Mouse (Mus musculus): ENCODE measurements around the gene Gnat3.

The Gnat3 gene

DNA sequence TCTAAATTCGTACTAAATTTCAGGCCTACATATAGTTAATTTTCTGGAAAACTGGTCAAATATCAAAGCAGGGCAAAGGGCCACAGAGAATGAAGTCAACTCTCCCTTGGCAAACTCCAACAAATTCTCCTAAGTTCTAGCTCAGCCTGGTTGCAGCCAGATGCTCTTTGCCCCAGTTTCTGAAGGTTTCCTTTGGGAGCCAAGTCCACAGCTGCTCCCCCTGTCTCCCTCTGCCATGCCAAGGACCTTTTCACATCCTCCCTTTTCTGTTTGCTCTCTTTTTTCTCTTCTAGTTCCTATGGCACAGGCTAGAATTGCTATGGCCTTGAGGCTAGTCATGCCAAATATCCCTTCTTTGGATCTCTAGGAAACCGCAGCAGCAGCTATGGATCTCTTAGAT lies 43.8 kb downstream of the Gnat3 start:
- no peak for DNase-seq (ENCODE audit: low spot score in 2 of 2)

DNA sequence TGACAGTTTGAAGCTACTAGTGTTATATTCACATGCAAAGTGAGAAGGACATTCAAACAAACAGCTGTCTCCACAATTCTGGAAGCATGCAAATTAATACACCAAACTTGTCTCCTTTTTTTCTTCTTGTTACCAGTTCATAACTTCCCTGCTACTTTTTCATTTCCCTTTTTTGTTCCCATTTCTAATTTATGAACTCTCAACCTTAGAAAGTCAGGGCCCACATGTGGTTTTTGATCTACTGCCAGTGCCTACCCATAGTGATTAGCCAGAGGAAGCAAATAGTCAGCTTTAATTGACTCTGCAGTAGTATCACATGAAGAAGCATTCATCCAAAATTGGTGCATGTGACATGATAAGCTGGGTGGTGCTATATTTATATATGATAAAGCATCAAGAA lies 44.7 kb downstream of the Gnat3 start:
- no peak for DNase-seq (ENCODE audit: low spot score in 2 of 2)

DNA sequence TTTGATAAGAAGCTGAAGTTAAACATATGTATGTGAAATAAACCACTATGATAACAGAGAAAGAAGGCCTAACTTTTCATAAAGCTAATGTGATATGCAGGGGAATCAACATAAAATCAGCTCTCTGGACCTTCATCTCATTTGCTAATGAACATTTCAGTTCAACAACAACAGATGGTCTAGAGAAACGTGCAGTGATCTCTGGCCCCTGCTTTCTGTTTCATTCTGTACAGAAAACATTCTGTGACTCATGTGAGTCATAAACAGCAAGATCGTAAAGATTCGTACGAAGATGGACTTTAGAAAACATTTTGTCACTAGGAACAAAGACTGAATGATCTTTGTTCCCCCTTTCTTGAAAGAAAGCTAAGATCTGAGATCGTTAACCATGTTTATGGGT lies 48.0 kb downstream of the Gnat3 start:
- no peak for DNase-seq (ENCODE audit: low spot score in 2 of 2)

DNA sequence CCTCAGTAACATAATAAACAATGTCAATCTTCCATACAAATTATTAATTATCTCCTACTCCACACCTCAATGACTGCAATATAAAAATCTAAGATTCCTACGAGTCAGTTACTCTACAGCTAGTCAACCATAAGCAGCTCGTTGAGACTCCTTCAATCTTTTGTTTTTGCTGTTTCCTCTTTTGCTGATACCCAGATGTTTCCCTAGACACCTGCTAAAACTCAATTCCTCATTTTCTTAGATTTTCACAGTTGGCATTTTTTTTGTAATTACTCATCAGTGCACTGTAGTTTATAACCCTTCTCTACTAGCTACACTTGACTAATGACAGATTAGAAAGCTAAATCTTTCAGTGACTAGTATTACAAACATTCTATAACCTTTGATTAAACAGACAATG lies 50.8 kb downstream of the Gnat3 start:
- DNase-seq (ENCODE audit: low spot score in 2 of 2) = no peak

DNA sequence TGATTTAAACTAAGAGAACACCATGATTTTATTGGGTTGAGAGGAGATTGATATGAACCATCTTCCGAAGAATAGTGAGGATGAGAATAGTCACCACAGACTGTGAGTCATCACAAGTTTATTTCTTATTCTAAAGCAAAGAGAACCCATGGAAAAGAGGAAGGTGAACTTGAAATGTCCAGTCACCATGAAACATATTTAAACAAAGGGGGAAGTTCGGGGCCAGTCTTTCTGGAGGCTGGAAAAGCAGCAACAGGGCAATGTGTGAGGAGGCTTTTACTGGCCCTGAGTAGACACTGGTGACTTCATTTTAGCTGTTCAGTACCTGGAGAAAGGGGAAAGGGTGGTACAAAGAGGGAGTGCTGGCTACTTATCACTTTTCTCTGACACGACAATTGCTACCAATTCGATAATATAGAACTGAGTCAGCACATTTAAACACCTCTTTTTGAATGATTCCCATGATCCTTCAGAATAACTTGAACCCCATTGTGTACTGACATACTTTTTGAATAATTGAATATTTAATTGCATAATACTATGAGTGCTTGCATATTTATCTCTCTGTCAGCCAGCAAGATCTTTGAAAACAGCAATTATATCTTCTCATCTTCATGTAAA lies 52.0 kb downstream of the Gnat3 start:
- no peak for DNase-seq (ENCODE audit: low spot score in 2 of 2)

DNA sequence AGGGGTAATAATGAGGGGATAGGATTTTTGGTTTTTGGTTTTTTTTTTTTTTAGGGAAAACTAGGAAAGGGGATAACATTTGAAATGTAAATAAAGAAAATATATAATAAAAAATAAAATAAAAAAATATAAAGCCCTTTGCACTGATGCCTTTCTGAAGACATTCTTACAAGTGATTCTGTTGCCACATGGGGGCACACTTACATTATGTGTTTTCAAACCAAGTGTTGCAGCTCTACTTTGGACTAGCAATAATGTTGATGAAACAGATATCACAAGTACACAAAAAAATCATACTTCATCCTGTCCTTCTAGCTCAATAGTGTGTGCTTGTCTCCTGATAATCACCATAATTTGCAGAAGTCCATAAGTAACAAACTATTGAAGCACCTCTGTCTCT lies 61.0 kb downstream of the Gnat3 start:
- no peak for DNase-seq (ENCODE audit: low spot score in 2 of 2)

DNA sequence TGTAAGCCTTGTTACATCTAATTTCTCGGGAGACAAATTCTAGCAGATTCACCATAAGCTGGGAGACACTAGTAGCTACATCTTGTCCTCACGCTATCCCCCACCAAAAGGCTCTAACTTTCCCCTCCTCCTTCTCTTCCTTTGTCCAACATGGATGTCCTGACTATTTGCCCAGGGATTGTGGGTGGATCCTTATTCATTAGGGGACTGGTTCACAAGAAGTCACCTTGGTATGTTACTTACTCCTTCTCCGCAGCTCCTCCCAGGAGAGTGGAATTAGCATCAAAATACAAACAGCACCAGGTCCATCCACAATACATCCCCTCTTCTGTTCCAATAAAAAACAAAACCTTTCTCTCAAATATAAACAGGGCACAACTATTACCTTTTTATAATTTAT lies 65.2 kb downstream of the Gnat3 start:
- no peak for DNase-seq (ENCODE audit: low spot score in 2 of 2)

DNA sequence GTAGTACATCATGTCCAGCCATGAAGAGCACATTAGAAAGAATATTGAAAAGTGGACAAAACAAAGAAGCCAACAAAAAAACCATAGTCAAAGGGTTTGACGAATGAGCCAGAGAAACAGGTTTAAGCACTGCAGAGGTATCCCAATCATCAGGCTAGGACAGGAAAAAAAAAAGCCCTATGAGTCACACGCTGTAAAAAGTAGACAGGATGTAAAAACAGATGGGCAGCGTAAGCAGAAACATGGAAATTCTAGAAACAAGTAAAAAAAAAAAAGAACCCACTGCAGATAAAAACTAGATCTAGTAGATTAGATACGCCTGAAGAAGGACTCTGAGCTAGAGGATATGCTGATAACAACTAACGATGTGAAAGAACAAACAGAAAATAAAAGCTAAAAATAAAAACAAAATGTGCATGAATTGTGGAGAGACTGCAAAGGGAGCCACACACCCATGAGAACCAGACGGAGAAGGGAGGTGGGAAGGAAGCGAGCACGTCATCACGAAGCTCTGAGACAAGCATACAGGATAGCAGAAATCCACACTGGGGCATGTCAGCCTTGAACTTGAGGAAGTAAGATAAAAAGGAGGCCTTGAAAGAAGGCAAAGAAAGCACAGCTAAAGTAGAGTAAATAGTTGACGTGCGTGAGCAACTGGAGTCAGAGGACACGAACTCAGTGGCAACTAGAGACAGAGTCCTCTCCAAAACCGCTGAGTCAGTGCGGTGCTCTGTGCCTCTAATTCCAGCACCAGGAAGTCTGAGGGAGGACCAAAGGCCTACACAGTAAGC lies 73.7 kb downstream of the Gnat3 start:
- peak in 1 of 2 experiments; percentile 13 for DNase-seq (ENCODE audit: low spot score in 2 of 2)

DNA sequence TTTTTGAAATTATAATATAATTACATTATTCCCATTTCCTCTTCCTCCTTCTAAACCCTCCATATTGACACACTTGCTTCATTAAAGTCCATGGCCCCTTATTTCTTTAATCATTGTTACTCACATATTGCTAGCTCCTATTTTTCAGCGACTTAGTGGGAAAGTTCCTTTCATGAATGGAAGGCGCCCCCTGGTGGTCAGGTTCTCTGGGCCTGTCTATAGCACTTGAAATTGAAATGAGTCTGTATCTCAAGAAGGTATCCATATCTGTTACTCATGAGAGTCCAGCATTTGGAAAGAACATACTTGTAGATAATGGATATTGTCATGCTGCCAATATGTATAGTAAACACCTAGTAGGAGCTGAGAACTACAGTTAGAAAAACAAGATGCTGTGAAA lies 80.7 kb downstream of the Gnat3 start:
- DNase-seq (ENCODE audit: low spot score in 2 of 2) = peak; percentile 35 to 50

DNA sequence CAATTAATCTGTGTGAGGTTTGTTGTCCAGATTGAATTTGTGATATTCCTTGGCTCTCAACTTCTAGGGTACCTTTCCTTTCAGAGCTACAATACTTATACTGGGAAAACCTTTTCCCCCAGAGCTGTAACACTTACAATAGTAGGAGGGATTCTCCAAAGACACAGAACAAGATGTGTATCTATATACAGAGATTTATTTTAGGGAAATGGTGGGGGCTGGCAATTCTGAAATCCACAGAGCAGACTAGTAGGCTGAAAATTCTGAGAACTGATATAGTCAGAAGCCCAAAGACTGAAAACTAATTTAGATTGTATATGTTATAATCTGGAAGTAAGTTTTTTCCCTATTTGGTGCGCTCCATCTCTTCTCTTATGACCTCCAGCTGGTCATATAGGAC lies 86.5 kb downstream of the Gnat3 start:
- DNase-seq (ENCODE audit: low spot score in 2 of 2) = no peak

DNA sequence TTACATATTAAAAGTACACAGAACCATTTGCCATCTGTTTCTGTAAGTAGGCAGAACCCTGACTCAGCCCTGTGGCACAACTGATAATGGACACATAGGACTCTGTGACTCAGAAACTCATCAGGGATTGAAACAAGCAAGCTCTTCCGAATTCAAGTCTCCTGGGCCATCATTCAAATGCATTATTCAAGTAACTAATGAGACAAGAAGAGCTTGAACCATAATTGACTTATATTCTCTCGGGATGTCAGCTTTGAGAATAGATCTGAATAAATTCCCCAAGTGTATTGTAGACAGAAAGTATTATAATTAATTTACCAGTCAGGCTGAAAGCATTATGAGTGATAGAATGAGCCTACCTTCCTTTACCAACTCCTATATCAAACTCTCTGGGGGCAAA lies 93.0 kb downstream of the Gnat3 start:
- DNase-seq (ENCODE audit: low spot score in 2 of 2) = no peak
